Mouse (Mus musculus) large intestine, adult 2 months (tissue): ENCODE measurements around the gene Tarbp1. TPM values are rescaled to one million over a fixed set of nuclear protein-coding genes. Genes with fewer than 3 reads are reported as not detected.
"Not testable (repeated sequence)": the region's sequence is repeated elsewhere in the genome, so short reads cannot be mapped to it uniquely, and the experiment has no call there.

Experiments
- DNase-seq: peaks from one replicate; pipeline ENCODE4 v3.0.0-alpha.2; 2012; ENCODE audit warnings: low read depth, low spot score
- WGBS: fragments of 180-500 bp; shearing (Covaris S2); methylation state at CpG from one replicate; pipeline ENCODE4 v1.1.7; 2018; 5-methylcytosine and 5-hydroxymethylcytosine counted together
- polyA plus RNA-seq: library from polyadenylated mRNA; depleted of rRNA; stranded (reverse); fragments of >200 nt; gene quantifications from 2 replicates; pipeline ENCODE4 v1.2.3, GENCODE M21; 2012; rRNA removed

Gene Tarbp1
- polyA plus RNA-seq, 1 experiment: 1.7 TPM

GRCm38 (mm10) chr8:126422920-126423300 is 52.0 kb downstream of the Tarbp1 start:
- DNase-seq: peak; percentile 32
- 2% methylated on average over 9 of the region's 9 CpGs for WGBS

GRCm38 (mm10) chr8:126422174-126422919 is 52.5 kb downstream of the Tarbp1 start, which contains the start of gene Coa6:
Coa6 (plus strand) TSS chr8:126422515.
- peak; percentile 93 for DNase-seq
- WGBS: under 1% methylated on average over 61 of the region's 61 CpGs

DNA sequence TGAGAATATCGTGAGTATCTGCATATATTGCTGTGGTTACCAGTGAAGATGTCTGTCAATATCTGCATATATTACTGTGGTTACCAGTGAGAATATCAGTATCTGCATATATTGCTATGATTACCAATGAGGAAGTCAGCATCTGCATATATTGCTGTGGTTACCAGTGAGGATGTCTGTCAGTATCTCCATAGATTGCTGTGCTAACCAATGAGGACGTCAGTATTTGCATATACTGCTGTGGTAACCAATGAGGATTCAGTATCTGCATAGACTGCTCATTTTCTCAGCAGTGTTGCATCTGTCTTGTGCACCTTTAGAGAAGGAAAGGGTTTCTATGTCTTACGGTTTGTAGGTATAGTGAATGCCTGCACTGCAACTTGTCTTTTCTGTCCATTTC is 54.0 kb downstream of the Tarbp1 start:
- WGBS: 72% methylated on average over 3 of the region's 3 CpGs

DNA sequence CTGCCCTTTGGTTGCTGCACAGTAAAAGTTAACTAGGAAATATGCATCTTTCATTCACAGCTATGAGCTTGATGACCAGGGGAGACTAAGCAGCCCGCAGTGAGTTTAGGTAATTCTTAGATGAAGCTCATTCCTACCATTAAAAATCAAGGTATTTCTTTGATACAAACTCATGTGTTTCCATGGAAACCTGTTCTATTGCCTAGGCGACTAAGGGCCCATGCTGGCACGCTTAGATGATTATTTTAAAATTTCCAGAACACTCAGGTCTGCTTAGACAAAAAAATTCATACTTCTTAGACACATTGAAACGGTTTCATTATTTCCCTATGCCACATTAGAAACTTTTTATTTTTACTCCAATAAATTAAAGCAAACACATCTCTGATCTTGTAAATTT is 69.8 kb downstream of the Tarbp1 start:
- 72% methylated on average over 4 of the region's 4 CpGs for WGBS
- DNase-seq: no peak

More for the DNA sequence above, 54.0 kb downstream of the Tarbp1 start:
- DNase-seq: no peak

DNA sequence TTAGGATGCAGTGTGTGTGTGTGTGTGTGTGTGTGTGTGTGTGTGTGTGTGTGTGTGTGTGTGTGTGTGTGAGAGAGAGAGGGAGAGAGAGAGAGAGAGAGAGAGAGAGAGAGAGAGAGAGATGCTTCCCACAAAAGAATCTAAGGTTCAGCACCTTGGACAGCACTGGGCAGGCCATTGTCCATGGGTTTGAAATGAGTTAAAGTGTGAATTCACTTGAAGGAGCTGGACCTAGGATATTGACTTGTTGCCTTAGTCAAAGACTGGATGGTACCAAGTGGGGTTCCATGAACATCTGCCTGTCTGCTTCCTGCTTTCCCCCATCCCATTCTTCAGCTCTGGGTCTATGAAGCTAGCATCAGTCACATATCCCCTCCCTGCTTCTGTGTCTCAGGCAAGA is 70.3 kb downstream of the Tarbp1 start:
- not testable (repeated sequence) for DNase-seq

GRCm38 (mm10) chr8:126398349-126398748 is 76.5 kb downstream of the Tarbp1 start:
- no peak for DNase-seq
- 74% methylated on average over 3 of the region's 3 CpGs for WGBS

DNA sequence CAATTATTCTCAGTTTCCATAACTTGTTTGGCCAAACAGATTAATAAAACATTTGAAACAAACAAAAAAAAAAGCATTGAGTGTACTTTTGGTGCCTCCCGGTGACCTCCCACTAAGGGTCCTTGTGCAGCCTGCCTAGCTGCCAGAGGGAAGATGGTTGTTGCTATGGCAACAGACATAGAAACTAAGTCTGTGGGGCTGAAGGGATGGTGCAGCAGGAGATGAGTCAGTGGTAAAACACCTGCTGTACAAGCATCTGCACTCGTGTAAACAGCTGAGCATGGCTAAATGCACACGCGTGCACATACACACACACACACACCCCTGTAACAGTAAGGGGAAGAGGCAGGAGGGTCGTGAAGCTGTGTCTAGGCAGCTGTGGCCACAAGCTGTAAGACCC is 78.9 kb downstream of the Tarbp1 start:
- DNase-seq: no peak
- WGBS: 68% methylated on average over 5 of the region's 5 CpGs

GRCm38 (mm10) chr8:126395386-126395785 is 79.5 kb downstream of the Tarbp1 start:
- no peak for DNase-seq
- 66% methylated on average over 9 of the region's 9 CpGs for WGBS

DNA sequence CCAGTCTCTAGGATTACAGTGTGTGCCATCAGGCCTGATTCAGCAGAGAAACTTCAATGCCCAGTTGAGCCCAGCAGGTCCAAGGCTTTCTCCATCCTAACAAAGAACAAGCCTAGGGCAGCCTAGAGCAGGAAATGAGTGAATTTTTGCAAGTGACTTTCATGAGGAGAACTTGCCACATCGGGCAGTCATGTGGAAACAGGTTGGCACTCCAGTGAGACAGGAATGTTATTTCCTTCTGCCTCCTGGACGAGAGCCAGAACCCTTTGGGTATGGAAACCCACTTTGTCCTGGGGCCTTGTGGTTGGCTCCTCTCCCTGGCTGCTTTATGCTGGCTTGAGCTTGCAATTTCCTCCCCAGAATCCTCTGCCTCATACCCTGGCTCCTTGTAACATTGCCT is 83.3 kb downstream of the Tarbp1 start:
- DNase-seq: no peak

GRCm38 (mm10) chr8:126387566-126387965 is 87.3 kb downstream of the Tarbp1 start:
- WGBS: 64% methylated on average over 4 of the region's 4 CpGs
- DNase-seq: no peak

More for the DNA sequence above, 83.3 kb downstream of the Tarbp1 start:
- WGBS: 33% methylated on average over 2 of the region's 2 CpGs

DNA sequence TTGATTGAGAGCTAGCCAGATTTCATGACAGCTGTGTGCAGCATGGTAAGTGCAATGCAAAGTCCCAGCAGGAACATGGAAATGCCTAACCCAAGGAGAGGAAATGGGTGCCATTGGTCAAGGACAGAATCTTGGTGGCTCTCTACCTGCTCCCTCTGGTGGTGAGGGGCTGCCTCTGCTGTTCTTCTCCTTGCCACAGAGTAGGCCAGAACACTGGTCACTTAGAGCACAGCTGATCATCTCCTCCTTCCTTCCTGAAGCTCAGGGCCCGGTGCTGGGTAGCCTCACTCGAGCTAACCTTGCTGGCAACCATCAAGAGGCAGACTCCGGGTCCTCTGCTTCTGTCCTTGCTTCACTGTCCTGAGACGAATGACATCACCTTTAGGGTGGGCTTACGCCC is 92.1 kb downstream of the Tarbp1 start:
- 61% methylated on average over 5 of the region's 5 CpGs for WGBS
- DNase-seq: no peak

DNA sequence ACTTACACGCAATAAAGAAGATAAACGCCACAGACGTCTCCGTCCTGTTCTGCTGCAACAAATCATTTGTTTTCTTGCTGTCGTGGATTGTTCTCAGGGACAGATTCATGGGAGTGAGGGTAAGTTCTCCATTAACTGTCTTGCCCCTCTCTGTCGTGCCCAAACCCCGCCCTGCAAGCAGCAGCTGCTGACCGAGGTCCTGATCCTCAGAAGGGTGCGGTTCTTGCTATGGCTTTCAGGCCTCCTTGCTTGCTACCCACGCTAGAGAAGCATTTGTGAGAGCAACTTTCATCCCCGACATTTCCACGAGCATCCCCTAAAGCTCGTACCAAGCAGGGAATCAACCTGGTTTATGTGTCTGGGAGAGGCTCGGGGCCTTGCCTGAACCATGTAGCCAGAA is 92.6 kb downstream of the Tarbp1 start:
- no peak for DNase-seq
- WGBS: 28% methylated on average over 14 of the region's 14 CpGs

GRCm38 (mm10) chr8:126381299-126381698 is 93.6 kb downstream of the Tarbp1 start:
- 71% methylated on average over 7 of the region's 7 CpGs for WGBS
- DNase-seq: no peak

DNA sequence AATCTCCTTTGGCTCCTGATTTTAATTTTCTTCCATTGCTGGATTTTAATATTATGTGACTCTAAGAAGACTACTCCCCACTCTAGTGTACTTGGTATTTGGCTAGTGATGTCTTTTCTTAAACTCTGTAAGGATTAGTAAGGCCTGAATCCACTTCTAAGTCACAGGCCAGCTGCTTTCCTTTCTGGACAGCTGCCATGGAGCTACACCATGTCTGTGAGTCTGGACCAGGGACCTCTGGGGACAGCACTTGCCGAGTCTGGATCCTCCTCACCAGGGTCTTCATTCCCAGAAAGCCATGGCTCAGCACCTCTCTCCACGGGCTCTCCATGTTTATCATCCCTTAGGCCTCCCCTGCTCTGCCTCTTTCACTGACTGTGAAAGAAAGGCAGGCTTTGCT is 94.7 kb downstream of the Tarbp1 start:
- WGBS: 33% methylated on average over 2 of the region's 2 CpGs
- no peak for DNase-seq

- DNase-seq: no peak
- WGBS: 77% methylated on average over 6 of the region's 6 CpGs
These were observed 95.3 kb downstream of the Tarbp1 start for GRCm38 (mm10) chr8:126379580-126379979.

Other genes starting within 250 kb of the Tarbp1 start
- 0.05 TPM in 2 replicates for gene Slc35f3, start 176.5 kb downstream of the Tarbp1 start, polyA plus RNA-seq
- 24.4 and 36.8 TPM in 2 replicates for gene Coa6, start 52.5 kb downstream of the Tarbp1 start, polyA plus RNA-seq
- 30.9 and 49.4 TPM in 2 replicates for gene Irf2bp2, start 118.9 kb upstream of the Tarbp1 start, polyA plus RNA-seq